Comparison of ENCODE assay signal across 10 mouse cellular contexts in the genomic region with DNA sequence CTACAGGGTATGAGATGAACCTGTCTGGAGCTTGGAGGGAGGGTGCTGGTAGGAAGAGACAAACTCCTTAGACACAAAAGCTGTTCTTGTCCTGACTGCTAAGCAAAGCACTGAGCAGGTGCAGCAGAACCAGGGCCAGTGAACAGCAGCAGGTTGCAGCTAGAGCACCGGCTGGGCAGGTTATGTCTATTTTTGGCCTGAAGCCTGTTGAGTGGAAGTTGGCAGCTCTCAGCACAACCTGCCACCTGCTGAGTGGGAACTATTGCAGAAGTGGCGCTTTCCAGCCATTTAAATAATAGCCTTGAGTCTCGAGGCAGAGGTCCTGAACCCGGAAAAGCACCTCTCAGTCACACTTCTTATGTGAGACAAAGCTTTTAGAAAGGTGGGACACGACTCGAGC.
DNase-seq lines count a peak whose midpoint lies in the region.
"Had no signal": no experiment of that assay in that cellular context is flagged by ENCODE, and none has a peak within 500 bp of the region (broad histone marks: within the 10 kb centered on the region; RNA-seq: fewer than 3 reads in every experiment).

No protein-coding gene starts in this region.

- DNase-seq in heart, postnatal 10 days, result peak; percentile 20 to 21
- no peak for DNase-seq in heart, postnatal 36 days
- peak; percentile 57 for DNase-seq in left cerebral cortex, postnatal 4 days
- DNase-seq in left cerebral cortex, postnatal 36 days (ENCODE audit: low spot score in 2 of 2), result no peak
- peak; percentile 32 for DNase-seq in cerebellum, adult 11-12 months
- DNase-seq in cerebellum, postnatal 14 days, result peak; percentile 74 to 78
- no peak for DNase-seq in ovary, postnatal 14 days (ENCODE audit: low spot score)
- no peak for DNase-seq in ovary, postnatal 10 days (ENCODE audit: low spot score)
- DNase-seq: adrenal gland, adult 2 months; kidney, postnatal 10 days had no signal

- intact Hi-C loops in heart, postnatal 10 days (cut with DNase I), result no loop called here
- intact Hi-C loops in heart, postnatal 36 days (cut with DNase I), result no loop called here
- intact Hi-C loops in left cerebral cortex, postnatal 4 days (cut with DNase I), result no loop called here
- intact Hi-C loops in left cerebral cortex, postnatal 36 days (cut with DNase I), result no loop called here

Comparison
In these comparisons a context has a peak if more than half of its experiments do, and no peak if none do; other contexts are left out.
1. DNase-seq: peak in heart, postnatal 10 days (2 of 2), left cerebral cortex, postnatal 4 days (single experiment), cerebellum, adult 11-12 months (single experiment) and cerebellum, postnatal 14 days (2 of 2); none in heart, postnatal 36 days (0 of 2), left cerebral cortex, postnatal 36 days (0 of 2), ovary, postnatal 14 days (single experiment) and ovary, postnatal 10 days (single experiment).